Mouse (Mus musculus) adrenal gland, adult 10 weeks (tissue): ENCODE results near the gene Cntnap5c. TPM values are rescaled to one million over a fixed set of nuclear protein-coding genes. Genes with fewer than 3 reads are reported as not detected.

ENCODE experiments used
- polyA plus RNA-seq: library from polyadenylated mRNA; stranded (reverse); fragments of 350-450 nt; fragmentation: Illumina TruSeq; extraction: RNeasy Lipid Tissue Mini Kit (QIAGEN cat#74804); gene quantifications from one replicate; pipeline ENCODE4 v1.2.3, GENCODE M21; 2014; ENCODE audit warnings: low read depth, low replicate concordance

The Cntnap5c gene
- not detected for polyA plus RNA-seq

GRCm38 (mm10) chr17:57768622-57769610, at the start of gene Cntnap5c:
TSS of gene Cntnap5c (plus strand) at chr17:57769570.

GRCm38 (mm10) chr17:57742119-57742518, 27.3 kb upstream of the Cntnap5c start, which contains the start of gene Gm21834:
TSS of gene Gm21834 (minus strand) at chr17:57742219.

Other genes starting within 250 kb of the Cntnap5c start
- gene Vmn2r120, start 224.1 kb upstream of the Cntnap5c start, polyA plus RNA-seq = not detected
- gene Gm21834, start 27.4 kb upstream of the Cntnap5c start, polyA plus RNA-seq = not detected